Mouse (Mus musculus): ENCODE measurements around the gene Gsdma2.

Gene Gsdma2

GRCm38 (mm10) chr11:98702323-98702722, 55.8 kb downstream of the Gsdma2 start:
- no peak for DNase-seq

DNA sequence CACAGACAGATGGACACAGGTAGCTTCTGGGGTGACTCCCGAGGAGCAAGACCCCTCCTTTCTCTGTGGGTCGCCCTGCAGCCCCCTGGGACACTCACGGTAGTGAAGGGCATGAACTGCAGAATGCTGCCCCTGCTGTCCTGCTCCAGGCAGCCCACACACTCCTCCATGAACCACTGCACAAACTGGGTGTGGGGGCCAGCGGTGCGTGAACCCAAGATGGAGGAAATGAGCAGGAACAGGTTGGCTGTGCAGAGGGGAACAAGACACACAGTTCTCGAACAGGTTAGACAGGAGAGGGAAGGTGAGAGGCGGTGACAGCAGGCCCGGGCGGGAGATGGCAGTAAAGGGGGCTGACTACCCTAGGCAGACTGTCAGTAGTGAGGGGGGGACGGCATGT, 58.5 kb downstream of the Gsdma2 start:
- no peak for DNase-seq
